ENCODE assay signal across 9 mouse cellular contexts in genomic region chr5:96898120-96898672, GRCm38 (mm10).
A peak's percentile ranks its signal among the peaks of the same experiment; 100 is the strongest.
DNase-seq lines count a peak whose midpoint lies in the region; ATAC-seq and TF ChIP-seq lines count a peak whose summit lies in the region.
"Had no signal": no experiment of that assay in that cellular context is flagged by ENCODE, and none has a peak within 500 bp of the region (broad histone marks: within the 10 kb centered on the region; RNA-seq: fewer than 3 reads in every experiment).

No protein-coding gene starts in this region.

- H3K9ac ChIP-seq in limb, embryonic 14.5 days (ENCODE audit: low read depth, low read length, severe bottlenecking): no peak overlapping the region

- no peaks in the 10 kb centered on the region for H3K36me3 ChIP-seq in limb, embryonic 14.5 days (ENCODE audit: control insufficient read depth, insufficient read depth, low read length)
- no peaks in the 10 kb centered on the region for H3K36me3 ChIP-seq in limb, embryonic 10.5 days

- no peak for ATAC-seq in limb, embryonic 14.5 days (ENCODE audit: low FRiP score, low read depth)
- no peak for ATAC-seq in inflammation-experienced regulatory T-cells, adult 6 months

- H3K4me1 ChIP-seq in limb, embryonic 14.5 days (ENCODE audit: control insufficient read depth, insufficient read depth, low read length): no peaks in the 10 kb centered on the region
- H3K4me1 ChIP-seq in limb, embryonic 10.5 days: no peaks in the 10 kb centered on the region
- H3K4me1 ChIP-seq in bone marrow macrophage, adult 2 months (ENCODE audit: control insufficient read depth, insufficient read depth, low read length): peaks cover 31% of the 10 kb centered on the region

- peak; percentile 54 for DNase-seq in limb, embryonic 14.5 days (ENCODE audit: low spot score)
- no peak for DNase-seq in limb, embryonic 10.5 days (ENCODE audit: low spot score)
- peak; percentile 59 for DNase-seq in liver
- DNase-seq in skeletal muscle tissue, adult 2 months (ENCODE audit: low read depth, low spot score): peak; percentile 50
- no peak for DNase-seq in cerebellum, adult 8-10 months
- no peak for DNase-seq in left cerebral cortex, adult 8-10 months (ENCODE audit: low spot score in 2 of 2)
- DNase-seq: kidney, adult 11 months had no signal

- H3K27me3 ChIP-seq in limb, embryonic 14.5 days (ENCODE audit: control insufficient read depth, insufficient read depth, low read length): no peaks in the 10 kb centered on the region
- no peaks in the 10 kb centered on the region for H3K27me3 ChIP-seq in limb, embryonic 10.5 days (ENCODE audit: low read depth, poor library complexity, severe bottlenecking)

- H3K27ac ChIP-seq in limb, embryonic 14.5 days (replicated peaks; ENCODE audit: low read depth, low read length): no peak overlapping the region
- H3K27ac ChIP-seq in limb, embryonic 10.5 days: no peak overlapping the region
- peak overlapping the region; percentile 87 for H3K27ac ChIP-seq in bone marrow macrophage, adult 2 months (ENCODE audit: insufficient read depth, low read depth, low read length)

- no peak for TF ChIP-seq POLR2A in limb, embryonic 14.5 days (IDR thresholded peaks at IDR 0.05; ENCODE audit: borderline replicate concordance, extremely low read depth, insufficient read depth, insufficient read length)
- TF ChIP-seq POLR2A in bone marrow macrophage, adult 2 months (IDR thresholded peaks at IDR 0.05; ENCODE audit: borderline replicate concordance, low read depth, low read length): no peak

- WGBS in limb, embryonic 14.5 days: 54% methylated on average over 8 of the region's 8 CpGs
- 77% methylated on average over 8 of the region's 8 CpGs for whole genome bisulfite sequencing in limb, embryonic 10.5 days

- H3K4me3 ChIP-seq in limb, embryonic 14.5 days (replicated peaks; ENCODE audit: low read length): no peak overlapping the region
- H3K4me3 ChIP-seq in limb, embryonic 10.5 days: no peak overlapping the region
- H3K4me3 ChIP-seq in bone marrow macrophage, adult 2 months (ENCODE audit: insufficient read depth, low read length): no peak overlapping the region

- no peaks in the 10 kb centered on the region for H3K9me3 ChIP-seq in limb, embryonic 14.5 days (ENCODE audit: control insufficient read depth, low read length)
- H3K9me3 ChIP-seq in limb, embryonic 10.5 days (replicated peaks): no peaks in the 10 kb centered on the region

- no peak overlapping the region for H3K4me2 ChIP-seq in limb, embryonic 14.5 days (replicated peaks; ENCODE audit: low read depth, low read length, severe bottlenecking)

- TF ChIP-seq CTCF in bone marrow macrophage, adult 2 months (IDR thresholded peaks at IDR 0.05; ENCODE audit: low read depth, low read length): no peak

Comparison
In these comparisons a context has a peak if more than half of its experiments do, and no peak if none do; other contexts are left out.
1. DNase-seq: peak in limb, embryonic 14.5 days (single experiment), liver (single experiment) and skeletal muscle tissue, adult 2 months (single experiment); none in limb, embryonic 10.5 days (single experiment), cerebellum, adult 8-10 months (single experiment) and left cerebral cortex, adult 8-10 months (0 of 2).